Mouse (Mus musculus): ENCODE measurements at regions not wholly inside any gene's neighbourhood (a gene's known extent, or its start where the extent isn't known, plus 50 kb on each side); places are given as distances from the start of the nearest gene placed in this dataset.

GRCm38 (mm10) chr1:76559441-76559840, 955.4 kb downstream of the Epha4 start:
- DNase-seq = no peak
- intact Hi-C loops (cut with DNase I) = no loop called here

GRCm38 (mm10) chr1:76575487-76575886, 939.4 kb downstream of the Epha4 start:
- DNase-seq = no peak
- intact Hi-C loops (cut with DNase I) = no loop called here

- DNase-seq = no peak
- intact Hi-C loops (cut with DNase I) = no loop called here
Measured at GRCm38 (mm10) chr1:76585921-76586320, 929.0 kb downstream of the Epha4 start.

GRCm38 (mm10) chr1:76625831-76626230, 889.1 kb downstream of the Epha4 start:
- no peak for DNase-seq
- intact Hi-C loops (cut with DNase I) = no loop called here

- no peak for DNase-seq
- intact Hi-C loops (cut with DNase I) = loop anchor here (2.0 to 10.0 kb wide), 2 partner anchors 435 to 887 kb away; no protein-coding TSS in a partner anchor
Measured at GRCm38 (mm10) chr1:76629861-76630260, 885.0 kb downstream of the Epha4 start.

GRCm38 (mm10) chr1:76634071-76634470, 880.8 kb downstream of the Epha4 start:
- DNase-seq = no peak
- intact Hi-C loops (cut with DNase I) = loop anchor here (10.0 kb wide), 1 partner anchor 431 kb away; no protein-coding TSS in a partner anchor

- DNase-seq = no peak
- intact Hi-C loops (cut with DNase I) = loop anchor here (10.0 kb wide), 1 partner anchor 427 kb away; no protein-coding TSS in a partner anchor
Measured at GRCm38 (mm10) chr1:76637268-76638009, 877.4 kb downstream of the Epha4 start.

- no peak for DNase-seq
- intact Hi-C loops (cut with DNase I) = loop anchor here (10.0 kb wide), 1 partner anchor 427 kb away; no protein-coding TSS in a partner anchor
Measured at GRCm38 (mm10) chr1:76638010-76638400, 876.9 kb downstream of the Epha4 start.

- DNase-seq = no peak
- intact Hi-C loops (cut with DNase I) = no loop called here
Measured at GRCm38 (mm10) chr1:76641181-76641711, 873.6 kb downstream of the Epha4 start.

- intact Hi-C loops (cut with DNase I) = no loop called here
- DNase-seq = no peak
Measured at GRCm38 (mm10) chr1:76642703-76643102, 872.2 kb downstream of the Epha4 start.

- intact Hi-C loops (cut with DNase I) = no loop called here
- DNase-seq = no peak
Measured at GRCm38 (mm10) chr1:76644895-76645294, 870.0 kb downstream of the Epha4 start.

- intact Hi-C loops (cut with DNase I) = no loop called here
- no peak for DNase-seq
Measured at GRCm38 (mm10) chr1:76654826-76655225, 860.1 kb downstream of the Epha4 start.

GRCm38 (mm10) chr1:76658228-76658627, 856.7 kb downstream of the Epha4 start:
- peak; percentile 10 to 22 for DNase-seq
- intact Hi-C loops (cut with DNase I) = no loop called here

- no peak for DNase-seq
- intact Hi-C loops (cut with DNase I) = no loop called here
Measured at GRCm38 (mm10) chr1:76660146-76660545, 854.7 kb downstream of the Epha4 start.

- intact Hi-C loops (cut with DNase I) = no loop called here
- DNase-seq = no peak
Measured at GRCm38 (mm10) chr1:76664381-76664780, 850.5 kb downstream of the Epha4 start.

GRCm38 (mm10) chr1:76676836-76677235, 838.1 kb downstream of the Epha4 start:
- DNase-seq = no peak
- intact Hi-C loops (cut with DNase I) = no loop called here

GRCm38 (mm10) chr1:76705556-76705955, 809.3 kb downstream of the Epha4 start:
- DNase-seq = no peak
- intact Hi-C loops (cut with DNase I) = no loop called here

- intact Hi-C loops (cut with DNase I) = no loop called here
- DNase-seq = no peak
Measured at GRCm38 (mm10) chr1:76717639-76718292, 797.1 kb downstream of the Epha4 start.

- DNase-seq = peak; percentile 22 to 29
- intact Hi-C loops (cut with DNase I) = no loop called here
Measured at GRCm38 (mm10) chr1:76724453-76724852, 790.4 kb downstream of the Epha4 start.

- DNase-seq = no peak
- intact Hi-C loops (cut with DNase I) = no loop called here
Measured at GRCm38 (mm10) chr1:76737003-76737402, 777.9 kb downstream of the Epha4 start.

GRCm38 (mm10) chr1:76737663-76738062, 777.2 kb downstream of the Epha4 start:
- DNase-seq = no peak
- intact Hi-C loops (cut with DNase I) = no loop called here

GRCm38 (mm10) chr1:76772694-76773093, 742.2 kb downstream of the Epha4 start:
- intact Hi-C loops (cut with DNase I) = no loop called here
- DNase-seq = no peak
